Mouse (Mus musculus) spleen, postnatal 36 days (tissue): Measurements from ENCODE around the gene Ugt2a1.
"Not testable (repeated sequence)": the region's sequence is repeated elsewhere in the genome, so short reads cannot be mapped to it uniquely, and the experiment has no call there.

Experiments
- DNase-seq, 2 experiments: peaks; one replicate each; pipeline ENCODE4 v3.0.0; 2022; ENCODE audit warnings: low spot score in 2 of 2, mixed read lengths in 1 of 2

Ugt2a1 gene

DNA sequence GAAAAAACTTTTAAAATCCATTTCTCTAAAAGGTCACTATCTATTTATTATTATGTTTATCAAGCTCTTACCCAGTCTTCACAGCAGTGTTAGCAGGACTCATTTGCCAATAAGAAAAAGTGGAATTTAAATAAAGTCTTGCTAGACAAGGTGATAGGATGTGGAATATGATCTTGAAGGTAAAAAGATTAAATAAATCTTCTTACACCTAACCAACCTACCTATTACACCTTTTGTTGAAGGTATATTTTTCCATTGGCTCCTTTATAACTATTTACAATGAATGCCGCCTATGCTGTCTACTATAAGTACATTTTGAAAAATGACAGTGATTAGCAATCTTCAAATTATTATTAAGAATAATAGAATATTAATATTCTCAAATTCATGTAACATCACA lies at the start of gene Ugt2a1:
TSS of gene Ugt2a1 (minus strand) at position 101 of the 400 bp plus-strand sequence.
- DNase-seq, result no peak

DNA sequence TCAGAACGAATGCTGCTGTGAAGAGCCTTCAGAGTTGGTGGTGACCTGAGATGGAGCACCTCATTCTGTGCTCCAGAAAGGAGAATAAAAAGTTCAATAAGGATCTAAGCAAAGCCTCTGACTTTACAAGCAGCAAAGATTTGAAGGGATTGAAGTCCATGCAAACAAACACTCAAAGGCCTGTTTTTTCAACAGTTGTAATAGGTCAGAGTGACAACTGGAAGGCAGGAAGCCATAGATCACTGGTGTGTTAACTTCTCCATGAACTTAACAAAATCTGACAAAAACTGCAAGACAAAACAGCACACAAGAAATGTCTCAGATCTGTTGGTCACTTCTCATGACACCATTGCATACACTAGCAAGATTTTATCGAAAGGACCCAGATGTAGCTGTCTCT lies 47.4 kb upstream of the Ugt2a1 start, which contains the start of gene Sult1b1:
TSS of gene Sult1b1 (minus strand) at position 85 of the 400 bp plus-strand sequence.
- no peak for DNase-seq

DNA sequence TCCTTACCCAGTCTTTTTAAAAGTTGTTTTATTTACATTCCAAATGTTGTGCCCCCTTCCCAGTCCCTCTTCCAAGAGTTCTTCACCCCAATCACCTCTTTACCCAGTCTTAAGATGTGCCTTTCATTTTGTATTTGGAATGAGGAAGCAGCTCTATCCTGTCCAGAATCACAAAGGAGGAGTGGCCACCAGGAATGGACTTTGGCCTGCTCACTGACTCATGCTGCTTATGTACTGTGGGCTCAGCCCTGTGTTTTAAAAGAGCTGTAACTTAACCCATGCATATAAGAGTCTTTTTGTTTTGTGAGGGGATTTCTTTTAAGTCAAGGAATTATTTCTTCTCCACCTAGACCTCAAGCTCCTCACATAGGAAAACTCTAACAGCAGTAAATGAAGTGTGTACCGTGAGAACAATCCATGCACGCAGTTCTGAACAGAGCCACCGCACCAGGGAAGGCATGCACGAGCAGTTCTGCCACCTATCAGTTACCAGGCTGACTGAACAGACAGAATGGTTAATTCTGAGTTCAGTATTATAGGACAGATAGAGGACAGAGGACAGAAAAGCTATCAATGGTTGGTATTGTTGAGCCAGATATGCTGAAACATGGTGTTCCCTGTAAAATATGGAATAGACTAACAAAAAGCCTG lies 45.4 kb upstream of the Ugt2a1 start:
- DNase-seq, result no peak

DNA sequence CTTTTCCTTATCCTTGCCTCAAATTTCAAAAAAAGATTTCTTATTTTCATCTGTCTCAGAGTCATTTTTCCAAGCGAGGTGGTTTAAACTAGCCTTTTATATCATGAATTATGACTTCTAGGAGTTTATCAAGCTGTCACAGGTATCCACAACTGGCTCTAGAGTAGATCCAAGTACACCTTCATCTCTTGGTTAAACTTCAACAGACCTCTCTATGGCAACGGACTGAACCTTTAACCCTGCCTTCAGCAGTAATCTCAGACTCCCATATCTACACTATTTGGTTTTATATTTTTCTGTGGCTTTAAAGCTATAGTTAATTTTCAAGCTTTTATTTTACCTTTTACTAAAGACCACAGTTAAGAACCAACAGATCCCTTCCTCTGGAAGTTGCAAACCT lies 41.6 kb upstream of the Ugt2a1 start:
- no peak for DNase-seq

DNA sequence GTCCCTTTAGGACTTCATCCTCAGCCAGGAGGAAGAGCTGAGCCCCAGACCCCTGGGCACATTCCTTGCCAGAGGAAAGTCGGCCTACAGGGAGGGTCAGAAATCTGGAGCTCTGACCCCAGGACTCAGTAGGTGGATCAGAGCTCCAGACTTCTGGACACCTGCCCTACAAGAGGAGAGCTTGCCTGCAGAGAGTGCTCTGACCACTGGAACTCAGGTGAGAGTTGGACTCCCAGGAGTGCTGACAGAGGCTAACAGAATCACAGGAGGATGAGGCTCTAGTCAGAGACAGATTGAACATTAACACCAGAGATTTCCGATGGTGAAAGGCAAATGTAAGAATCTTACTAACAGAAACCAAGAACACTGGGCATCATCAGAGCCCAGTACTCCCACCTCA lies 32.9 kb upstream of the Ugt2a1 start:
- not testable (repeated sequence) for DNase-seq

DNA sequence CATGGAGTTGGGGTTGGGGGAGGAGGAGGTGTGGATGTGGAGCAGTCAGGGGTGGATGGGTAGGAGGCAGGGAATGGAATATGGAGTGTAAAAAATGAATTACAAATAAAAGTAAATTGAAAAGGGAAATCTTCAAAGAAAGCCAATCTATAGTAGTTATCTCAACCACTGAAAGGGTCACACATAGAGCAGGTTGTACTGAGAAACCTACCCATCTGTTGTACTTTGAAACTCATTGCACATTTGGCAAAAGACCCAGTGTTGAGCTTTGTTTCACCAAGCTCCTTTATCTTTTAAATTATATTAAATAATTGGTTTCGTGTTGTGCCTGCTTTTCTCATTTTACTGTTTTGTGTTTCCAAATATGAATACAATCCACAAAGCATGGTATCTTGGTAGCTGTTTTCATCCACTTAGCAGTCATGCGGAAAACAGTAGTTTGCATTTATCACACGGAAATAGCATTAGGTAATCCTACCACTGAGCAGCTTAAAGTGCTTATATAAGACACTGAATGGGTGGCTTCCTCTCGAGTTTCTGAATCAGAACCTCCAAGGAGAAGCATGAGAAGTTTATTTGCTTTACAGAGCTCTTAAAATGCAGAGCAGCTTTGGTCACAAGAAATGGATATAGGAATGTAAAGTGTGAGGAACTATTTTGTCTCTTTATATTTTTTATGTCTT lies 15.2 kb upstream of the Ugt2a1 start:
- no peak for DNase-seq

DNA sequence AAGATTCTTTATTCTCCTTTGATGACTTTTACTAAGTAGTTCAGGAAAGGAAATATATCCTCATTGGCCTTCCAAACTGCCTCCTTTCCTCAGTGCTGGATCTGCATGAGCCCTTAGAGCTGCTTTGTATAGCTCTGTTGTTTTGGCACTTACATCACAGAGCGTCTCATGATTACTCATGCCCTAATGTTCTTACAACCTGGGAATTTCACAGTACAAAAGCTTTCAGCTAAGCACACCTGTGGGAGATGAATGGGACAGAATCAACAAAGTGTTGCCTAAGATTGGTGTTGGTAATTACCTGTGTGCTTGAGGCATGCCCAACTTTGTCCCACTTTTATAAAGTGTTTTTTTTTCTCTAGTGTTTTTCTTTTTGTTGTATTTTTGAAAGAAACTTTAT lies 12.0 kb upstream of the Ugt2a1 start:
- no peak for DNase-seq

DNA sequence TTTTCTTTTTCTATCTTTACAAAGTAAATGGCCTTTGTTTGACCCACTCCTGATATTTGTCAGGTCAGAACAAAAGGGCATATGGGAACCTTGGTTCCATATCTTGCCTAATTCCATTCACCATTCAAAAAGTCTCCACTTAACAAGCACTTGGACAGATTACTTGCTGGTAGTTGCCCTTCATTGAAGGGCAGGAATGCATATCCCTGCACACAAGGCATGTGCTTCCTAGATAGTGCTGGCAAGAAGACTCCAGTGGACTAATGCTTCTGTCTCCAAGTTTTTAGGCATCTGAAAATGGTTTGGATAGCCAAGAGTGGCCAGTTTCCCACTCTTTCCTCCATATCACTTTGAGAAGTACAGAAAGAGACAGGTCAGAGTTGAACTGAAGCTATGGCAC lies 8.7 kb upstream of the Ugt2a1 start:
- no peak for DNase-seq

DNA sequence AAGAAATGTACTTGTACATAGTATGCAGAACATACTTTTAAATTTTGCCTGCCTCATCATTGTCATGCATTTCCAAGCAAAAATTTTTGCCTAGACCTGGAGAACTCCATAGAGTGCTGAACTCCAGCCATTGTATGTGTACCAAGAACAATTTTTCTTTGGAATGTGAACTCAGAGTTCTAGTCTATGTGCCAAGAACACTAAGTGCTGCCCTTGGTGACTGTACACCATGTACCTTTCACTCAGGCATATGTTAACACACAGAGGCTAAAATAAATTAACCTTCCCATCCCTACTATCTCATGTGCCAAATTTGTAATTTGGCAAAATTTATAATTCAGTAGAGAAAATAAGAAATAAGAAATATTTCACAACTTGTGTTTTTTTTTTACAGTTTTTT lies 8.3 kb upstream of the Ugt2a1 start:
- DNase-seq, result no peak

DNA sequence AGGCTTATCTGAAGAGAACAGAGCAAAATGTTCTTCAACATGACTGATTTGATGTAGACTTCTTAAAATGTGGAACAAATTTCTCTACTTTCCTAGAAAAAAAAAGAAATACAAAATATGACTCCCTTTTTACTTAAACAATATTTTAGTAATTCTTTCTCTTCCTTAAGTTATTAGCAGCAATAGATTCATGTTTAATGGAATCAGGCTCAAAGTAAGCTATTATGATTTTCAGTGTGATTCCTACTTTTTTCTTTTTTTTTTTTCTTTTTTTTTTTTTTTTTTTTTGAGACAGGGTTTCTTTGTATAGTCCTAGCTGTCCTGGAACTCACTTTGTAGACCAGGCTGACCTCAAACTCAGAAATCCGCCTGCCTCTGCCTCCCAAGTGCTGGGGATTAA lies 4.0 kb downstream of the Ugt2a1 start, which contains the start of gene Gm43638:
TSS of gene Gm43638 (minus strand) at position 101 of the 400 bp plus-strand sequence.
- not testable (repeated sequence) for DNase-seq

DNA sequence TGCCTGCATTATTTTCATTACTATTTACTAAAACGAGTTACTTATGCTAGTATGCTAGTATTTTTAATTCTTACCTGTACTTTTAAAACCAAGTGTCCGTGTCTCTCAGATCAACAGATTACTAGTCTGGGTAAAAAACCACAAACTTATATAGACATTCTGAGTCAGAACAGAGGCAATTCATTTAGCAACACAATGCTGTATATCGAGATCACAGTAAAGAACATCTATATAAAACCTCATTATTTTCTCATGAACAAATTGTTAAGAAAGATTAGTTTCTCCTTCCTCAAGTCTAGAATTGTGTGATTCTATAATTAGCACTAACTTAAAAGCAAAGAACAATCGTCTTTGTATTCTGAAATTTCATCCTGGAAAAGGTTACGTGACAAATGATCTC lies 8.5 kb downstream of the Ugt2a1 start, which contains the start of gene Ugt2a2:
TSS of gene Ugt2a2 (minus strand) at position 101 of the 400 bp plus-strand sequence.
- DNase-seq, result no peak

DNA sequence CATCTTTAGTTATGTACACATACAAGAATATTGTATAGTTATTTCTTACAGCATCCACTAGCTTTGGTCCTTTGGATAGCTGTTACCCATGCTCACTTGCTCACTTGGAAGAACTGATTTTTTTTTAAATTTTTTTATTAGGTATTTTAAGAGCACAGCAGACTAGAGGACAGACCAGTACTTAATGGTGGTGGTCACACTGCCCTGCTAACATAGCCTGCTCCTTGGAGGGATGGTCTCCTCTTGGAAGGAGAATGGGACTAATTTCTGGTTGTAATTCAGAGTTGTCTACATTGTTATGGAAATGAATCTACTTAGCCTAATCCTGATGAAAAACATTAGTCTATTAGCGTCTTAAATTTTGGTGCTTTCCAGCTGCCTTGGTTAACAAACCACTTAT lies 31.9 kb downstream of the Ugt2a1 start:
- no peak for DNase-seq

DNA sequence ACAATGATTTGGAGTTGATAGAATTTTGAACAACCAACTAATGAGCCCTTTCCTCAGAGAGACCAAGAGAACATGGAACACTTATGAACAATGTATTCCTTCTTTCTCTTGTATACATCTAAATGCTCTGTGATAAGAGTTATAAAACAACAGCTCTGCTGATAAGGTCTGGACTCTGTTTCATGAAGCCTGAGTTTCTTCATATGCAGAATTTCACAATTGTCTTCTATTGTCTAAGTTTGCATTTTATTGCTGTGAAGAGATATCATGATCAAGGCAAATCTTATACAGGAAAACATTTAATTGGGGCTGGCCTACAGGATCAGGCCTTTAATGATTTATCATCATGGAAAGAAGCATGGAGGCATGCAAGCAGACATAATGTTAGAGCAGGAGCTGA lies 33.0 kb downstream of the Ugt2a1 start:
- DNase-seq, result no peak

DNA sequence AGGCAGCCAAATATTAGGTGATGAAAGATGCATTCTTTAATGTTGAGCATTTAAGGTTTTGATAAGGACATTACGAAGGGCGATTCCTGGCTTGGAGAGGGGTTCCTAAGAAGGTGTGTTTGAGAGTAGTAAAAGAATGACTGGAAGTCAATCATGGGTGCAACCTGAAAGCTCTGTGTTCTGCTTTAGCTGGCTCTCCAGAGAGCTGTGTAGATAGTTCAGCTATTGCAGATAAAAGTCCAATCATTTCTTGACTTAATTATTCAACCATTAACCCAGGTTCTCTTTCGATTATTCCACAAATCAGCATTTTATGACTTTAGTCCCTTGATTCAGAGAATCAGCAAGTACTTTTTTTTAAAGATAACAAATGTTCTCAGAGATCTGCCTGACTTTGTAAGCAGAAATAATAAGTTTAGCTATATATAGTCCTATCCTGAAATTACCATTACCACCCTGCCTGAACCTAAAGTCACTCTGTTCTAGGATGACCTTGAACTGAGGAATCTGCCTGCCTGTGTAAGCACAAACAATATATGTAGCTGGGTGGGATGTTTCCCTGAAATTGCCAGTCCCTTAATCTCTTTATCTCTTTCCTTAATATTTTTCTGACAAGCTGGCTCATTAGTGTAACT lies 34.3 kb downstream of the Ugt2a1 start:
- DNase-seq, result no peak

DNA sequence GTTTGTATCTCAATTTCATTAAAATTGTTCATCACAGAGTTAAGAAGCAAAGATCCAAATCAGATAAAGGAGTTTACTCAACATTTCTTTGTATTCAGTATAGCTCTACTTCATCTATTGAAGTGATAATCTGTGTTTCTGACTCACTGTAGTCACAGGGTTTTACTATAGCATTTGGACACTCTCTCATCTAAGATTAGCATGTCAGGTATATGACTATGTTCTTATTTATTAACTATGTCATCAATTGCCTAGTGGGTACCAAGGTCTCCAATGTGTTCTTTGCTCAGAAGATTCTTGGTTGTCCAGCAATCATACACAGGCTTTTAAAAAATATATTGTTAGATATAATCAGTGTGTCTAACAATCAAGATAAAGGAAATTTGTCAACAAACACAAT lies 35.2 kb downstream of the Ugt2a1 start:
- no peak for DNase-seq

DNA sequence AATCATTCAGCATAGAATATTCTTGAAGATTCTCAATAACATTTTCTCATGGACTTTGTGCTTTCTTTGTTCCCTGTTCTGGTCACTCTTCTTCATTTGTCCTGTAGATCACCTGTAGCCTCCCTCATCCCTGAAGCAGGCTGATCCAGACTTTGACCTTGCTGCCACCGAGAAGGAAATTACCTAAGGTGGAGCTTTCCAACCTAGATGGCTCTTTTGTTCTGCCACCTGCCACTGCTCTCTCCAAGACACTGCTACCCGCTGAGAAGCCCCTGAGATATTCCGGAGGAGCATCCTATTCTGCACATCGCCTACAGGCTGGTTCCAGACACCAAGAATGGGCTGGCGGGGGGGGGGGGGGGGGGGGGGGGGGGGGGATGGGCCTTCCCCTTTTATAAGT lies 38.2 kb downstream of the Ugt2a1 start:
- DNase-seq, result not testable (repeated sequence)

DNA sequence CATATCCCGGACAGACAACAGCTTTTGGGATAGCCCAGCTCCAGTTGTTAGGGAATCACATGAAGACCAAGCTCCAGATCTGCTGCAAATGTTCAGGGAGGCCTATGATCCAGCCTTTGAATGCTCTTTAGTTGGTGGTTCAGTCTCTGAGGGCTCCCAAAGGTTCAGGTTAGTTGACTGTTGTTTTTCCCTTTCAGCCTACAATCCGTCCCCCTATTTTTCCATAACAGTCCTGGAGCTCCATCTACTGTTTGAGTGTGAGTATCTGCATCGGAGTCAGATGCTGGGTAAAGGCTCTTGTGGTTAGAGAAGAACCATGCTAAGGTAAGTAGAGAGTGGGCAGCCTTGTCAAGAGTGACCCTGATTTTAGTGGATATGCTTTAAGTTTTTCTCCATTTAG lies 54.4 kb downstream of the Ugt2a1 start:
- no peak for DNase-seq

DNA sequence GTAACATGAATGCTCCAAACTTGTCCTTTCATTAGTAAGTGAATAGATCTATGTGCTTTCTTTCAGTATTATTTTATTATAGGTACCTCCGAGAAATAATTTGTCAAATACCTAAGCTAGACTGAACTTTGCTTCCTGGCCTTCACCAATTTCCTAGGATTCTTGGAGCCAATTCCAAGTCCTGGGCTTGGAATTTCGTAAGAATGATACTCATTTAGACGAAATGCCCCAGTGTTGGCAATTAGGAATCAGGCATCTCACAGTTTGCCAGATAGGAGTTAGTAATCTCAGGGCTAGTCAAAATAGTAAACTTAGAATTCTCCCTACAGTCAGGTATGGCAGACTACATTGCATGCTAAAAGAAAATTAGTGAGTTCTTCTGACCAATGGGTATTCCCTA lies 65.0 kb downstream of the Ugt2a1 start:
- no peak for DNase-seq

DNA sequence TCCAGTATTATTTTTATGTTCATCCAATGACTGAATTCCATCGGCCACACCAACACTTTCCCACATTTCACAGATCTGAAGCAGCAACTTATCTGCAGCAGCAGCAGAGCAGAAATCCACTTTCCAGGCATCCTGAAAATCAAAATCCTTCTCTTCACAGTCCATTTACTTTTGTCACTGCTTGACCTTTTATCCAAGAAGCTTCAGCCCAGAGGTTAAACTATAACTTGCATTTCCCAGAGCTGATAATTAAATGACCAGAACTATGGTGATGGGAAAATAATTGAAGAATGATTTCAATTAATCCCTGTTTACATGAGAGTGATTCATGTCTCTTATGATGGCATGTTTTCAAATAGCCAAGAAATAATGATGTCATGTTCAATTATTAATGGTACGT lies 66.6 kb downstream of the Ugt2a1 start, which contains the start of gene Ugt2b38:
TSS of gene Ugt2b38 (minus strand) at position 163 of the 400 bp plus-strand sequence.
- DNase-seq, result not testable (repeated sequence)
